Mouse (Mus musculus) stomach, embryonic 14.5 days (tissue): ENCODE results near the gene Atf6. TPM values are rescaled to one million over a fixed set of nuclear protein-coding genes. Genes with fewer than 3 reads are reported as not detected.
A peak's percentile ranks its signal among the peaks of the same experiment; 100 is the strongest.

Experiments used
- ATAC-seq: fragments of 200-750 bp; cut with Nextera tagmentation; 2 replicates; pipeline ENCODE4 v1.8.0; 2017; ENCODE audit warnings: low read depth, moderate TSS enrichment; ENCODE audit not compliant: insufficient number of reproducible peaks, insufficient read depth, low FRiP score
- H3K27ac ChIP-seq: fragments of 300-500 bp; sonication (generic); 2 replicates; pipeline ENCODE4 v1.5.1; 2014; ENCODE audit warnings: mild to moderate bottlenecking, low read length, moderate library complexity, mixed read lengths
- H3K27me3 ChIP-seq: fragments of 300-500 bp; sonication (generic); 2 replicates; pipeline ENCODE4 v1.6.1; 2014; ENCODE audit warnings: low read length, control low read depth, mixed read lengths; ENCODE audit not compliant: control insufficient read depth, insufficient read depth
- H3K36me3 ChIP-seq: fragments of 300-500 bp; sonication (generic); 2 replicates; pipeline ENCODE4 v1.6.1; 2014; ENCODE audit warnings: mild to moderate bottlenecking, control low read depth, low read length, moderate library complexity, mixed read lengths; ENCODE audit not compliant: control insufficient read depth, insufficient read depth
- H3K4me1 ChIP-seq: fragments of 300-500 bp; sonication (generic); 2 replicates; pipeline ENCODE4 v1.6.1; 2014; ENCODE audit warnings: low read length, control low read depth, mixed read lengths; ENCODE audit not compliant: control insufficient read depth, insufficient read depth
- H3K4me2 ChIP-seq: fragments of 300-500 bp; sonication (generic); replicated peaks from 2 replicates; pipeline ENCODE4 v1.6.1; 2014; ENCODE audit warnings: low read depth, low read length, control low read depth
- H3K4me3 ChIP-seq: fragments of 300-500 bp; sonication (generic); 2 replicates; pipeline ENCODE4 v1.5.1; 2014; ENCODE audit warnings: low read depth, low read length, control low read depth
- H3K9ac ChIP-seq: fragments of 300-500 bp; sonication (generic); replicated peaks from 2 replicates; pipeline ENCODE4 v1.6.1; 2014; ENCODE audit warnings: low read depth, mild to moderate bottlenecking, control low read depth, low read length, moderate library complexity, mixed read lengths
- H3K9me3 ChIP-seq: fragments of 300-500 bp; sonication (generic); 2 replicates; pipeline ENCODE4 v1.6.1; 2016; ENCODE audit warnings: low read depth, low read length, control low read depth; ENCODE audit not compliant: control insufficient read depth
- WGBS: fragments of 180-500 bp; shearing (Covaris S2); extraction: QIAGEN DNeasy Blood & Tissue Kit; methylation state at CpG from one replicate; pipeline ENCODE4 v1.1.7; 2014; 5-methylcytosine and 5-hydroxymethylcytosine counted together
- polyA plus RNA-seq: library from polyadenylated mRNA; unstranded; fragments of >200 nt; fragmentation: Nextera tagmentation; extraction: Ambion mirVana; gene quantifications from 2 replicates; pipeline ENCODE4 v1.2.1, GENCODE M21; 2014

Atf6 gene
- polyA plus RNA-seq, 1 experiment from 2014 or later = 10.8 TPM

GRCm38 (mm10) chr1:170787643-170788042 lies 79.9 kb downstream of the Atf6 start:
- Histone ChIP-seq H3K4me1 (no peaks in the 10 kb centered on the region), H3K4me3 (no peak overlapping the region), H3K4me2 (no peak overlapping the region), H3K9me3 (no peaks in the 10 kb centered on the region), H3K27me3 (no peaks in the 10 kb centered on the region), H3K36me3 (peaks cover 4% of the 10 kb centered on the region; the same call in 1 of the 2 replicates), H3K27ac (no peak overlapping the region; the same call in 1 of the 2 replicates), H3K9ac (no peak overlapping the region)
- no peak for ATAC-seq
- WGBS = 70% methylated on average over 1 of the region's 1 CpGs

GRCm38 (mm10) chr1:170786570-170787341 lies 80.8 kb downstream of the Atf6 start:
- peaks cover 4% of the 10 kb centered on the region; the same call in 1 of the 2 replicates for H3K36me3 ChIP-seq
- peak overlapping the region; percentile 70; the same call in 1 of the 2 replicates for H3K27ac ChIP-seq
- no peaks in the 10 kb centered on the region for H3K9me3 ChIP-seq
- H3K4me2 ChIP-seq = no peak overlapping the region
- H3K4me3 ChIP-seq = no peak overlapping the region
- WGBS = 58% methylated on average over 14 of the region's 14 CpGs
- peak; percentile 76; the same call in 1 of the 2 replicates for ATAC-seq
- no peaks in the 10 kb centered on the region for H3K27me3 ChIP-seq
- no peaks in the 10 kb centered on the region for H3K4me1 ChIP-seq
- no peak overlapping the region for H3K9ac ChIP-seq

GRCm38 (mm10) chr1:170777688-170778087 lies 89.9 kb downstream of the Atf6 start:
- H3K4me1 ChIP-seq = no peaks in the 10 kb centered on the region
- H3K27ac ChIP-seq = no peak overlapping the region
- no peak overlapping the region for H3K9ac ChIP-seq
- H3K4me3 ChIP-seq = no peak overlapping the region
- H3K9me3 ChIP-seq = no peaks in the 10 kb centered on the region
- H3K27me3 ChIP-seq = no peaks in the 10 kb centered on the region
- no peak overlapping the region for H3K4me2 ChIP-seq
- no peaks in the 10 kb centered on the region for H3K36me3 ChIP-seq
- whole genome bisulfite sequencing = 92% methylated on average over 4 of the region's 4 CpGs
- ATAC-seq = no peak

- WGBS = 73% methylated on average over 1 of the region's 1 CpGs
- Histone ChIP-seq H3K4me3 (no peak overlapping the region), H3K27me3 (no peaks in the 10 kb centered on the region), H3K36me3 (no peaks in the 10 kb centered on the region), H3K9ac (no peak overlapping the region), H3K9me3 (no peaks in the 10 kb centered on the region), H3K4me2 (no peak overlapping the region), H3K4me1 (peaks cover 6% of the 10 kb centered on the region; the same call in 1 of the 2 replicates), H3K27ac (no peak overlapping the region)
- ATAC-seq = no peak
Observed at GRCm38 (mm10) chr1:170774431-170774830, 93.1 kb downstream of the Atf6 start.

- Histone ChIP-seq H3K4me3 (no peak overlapping the region), H3K4me1 (peaks cover 6% of the 10 kb centered on the region; the same call in 1 of the 2 replicates), H3K9ac (no peak overlapping the region), H3K27me3 (no peaks in the 10 kb centered on the region), H3K36me3 (no peaks in the 10 kb centered on the region), H3K4me2 (no peak overlapping the region), H3K9me3 (no peaks in the 10 kb centered on the region), H3K27ac (no peak overlapping the region)
- no peak for ATAC-seq
- 84% methylated on average over 4 of the region's 4 CpGs for WGBS
Observed at GRCm38 (mm10) chr1:170773506-170773905, 94.1 kb downstream of the Atf6 start.

GRCm38 (mm10) chr1:170771437-170772003 lies 96.1 kb downstream of the Atf6 start:
- Histone ChIP-seq H3K9ac (no peak overlapping the region), H3K27me3 (no peaks in the 10 kb centered on the region), H3K36me3 (no peaks in the 10 kb centered on the region), H3K4me1 (peaks cover 9% of the 10 kb centered on the region; the same call in 1 of the 2 replicates), H3K9me3 (no peaks in the 10 kb centered on the region), H3K4me2 (peak overlapping the region; percentile 22; the same call in 1 of the 2 replicates), H3K27ac (peak overlapping the region; percentile 48; the same call in 1 of the 2 replicates), H3K4me3 (no peak overlapping the region)
- ATAC-seq = peak; percentile 56; the same call in 1 of the 2 replicates
- WGBS = 55% methylated on average over 25 of the region's 25 CpGs

- Histone ChIP-seq H3K4me3 (no peak overlapping the region), H3K4me1 (peaks cover 9% of the 10 kb centered on the region; the same call in 1 of the 2 replicates), H3K27ac (no peak overlapping the region), H3K4me2 (no peak overlapping the region), H3K36me3 (no peaks in the 10 kb centered on the region), H3K9ac (no peak overlapping the region), H3K9me3 (no peaks in the 10 kb centered on the region), H3K27me3 (no peaks in the 10 kb centered on the region)
- ATAC-seq = no peak
- 89% methylated on average over 14 of the region's 14 CpGs for WGBS
Observed at GRCm38 (mm10) chr1:170770691-170771090, 96.9 kb downstream of the Atf6 start.

GRCm38 (mm10) chr1:170766997-170767396 lies 100.6 kb downstream of the Atf6 start:
- peak overlapping the region; percentile 15; the same call in 1 of the 2 replicates for H3K27ac ChIP-seq
- peaks cover 9% of the 10 kb centered on the region; the same call in 1 of the 2 replicates for H3K4me1 ChIP-seq
- no peaks in the 10 kb centered on the region for H3K36me3 ChIP-seq
- H3K27me3 ChIP-seq = no peaks in the 10 kb centered on the region
- 17% methylated on average over 2 of the region's 2 CpGs for WGBS
- H3K9me3 ChIP-seq = no peaks in the 10 kb centered on the region
- peak; percentile 63; the same call in 1 of the 2 replicates for ATAC-seq
- H3K4me3 ChIP-seq = no peak overlapping the region
- no peak overlapping the region for H3K9ac ChIP-seq
- no peak overlapping the region for H3K4me2 ChIP-seq
